Mouse (Mus musculus) heart, embryonic 15.5 days (tissue): Measurements from ENCODE around the gene Lrrc59. TPM values are rescaled to one million over a fixed set of nuclear protein-coding genes. Genes with fewer than 3 reads are reported as not detected.
A peak's percentile ranks its signal among the peaks of the same experiment; 100 is the strongest.
"Not testable (repeated sequence)": the region's sequence is repeated elsewhere in the genome, so short reads cannot be mapped to it uniquely, and the experiment has no call there.

ENCODE experiments used
- ATAC-seq: fragments of 200-750 bp; cut with Nextera tagmentation; replicated peaks from 2 replicates; pipeline ENCODE4 v1.8.0; 2017; ENCODE audit warnings: low read depth, moderate TSS enrichment; ENCODE audit not compliant: insufficient number of reproducible peaks, insufficient read depth, low FRiP score
- H3K27ac ChIP-seq: fragments of 300-500 bp; sonication (generic); 2 replicates; pipeline ENCODE4 v1.5.1; 2015; ENCODE audit warnings: mild to moderate bottlenecking, inconsistent platforms
- H3K27me3 ChIP-seq: fragments of 300-500 bp; sonication (generic); 2 replicates; pipeline ENCODE4 v1.6.1; 2015; ENCODE audit warnings: inconsistent platforms
- H3K36me3 ChIP-seq: fragments of 300-500 bp; sonication (generic); 2 replicates; pipeline ENCODE4 v1.6.1; 2015; ENCODE audit warnings: mild to moderate bottlenecking, inconsistent platforms
- H3K4me1 ChIP-seq: fragments of 300-500 bp; sonication (generic); replicated peaks from 2 replicates; pipeline ENCODE4 v1.6.1; 2015; ENCODE audit warnings: inconsistent platforms
- H3K4me2 ChIP-seq: fragments of 300-500 bp; sonication (generic); 2 replicates; pipeline ENCODE4 v1.6.1; 2015; ENCODE audit warnings: inconsistent platforms, mild to moderate bottlenecking, moderate library complexity
- H3K4me3 ChIP-seq: fragments of 300-500 bp; sonication (generic); 2 replicates; pipeline ENCODE4 v1.5.1; 2015; ENCODE audit warnings: mild to moderate bottlenecking, inconsistent platforms
- H3K9ac ChIP-seq: fragments of 300-500 bp; sonication (generic); 2 replicates; pipeline ENCODE4 v1.6.1; 2015; ENCODE audit warnings: mild to moderate bottlenecking, inconsistent platforms
- H3K9me3 ChIP-seq: fragments of 300-500 bp; sonication (generic); replicated peaks from 2 replicates; pipeline ENCODE4 v1.6.1; 2016; ENCODE audit warnings: inconsistent platforms
- WGBS: fragments of 180-500 bp; shearing (Covaris S2); methylation state at CpG from one replicate; pipeline ENCODE4 v1.1.7; 2015; ENCODE audit warnings: mixed read lengths; 5-methylcytosine and 5-hydroxymethylcytosine counted together
- polyA plus RNA-seq: library from polyadenylated mRNA; unstranded; fragments of >200 nt; fragmentation: Nextera tagmentation; extraction: Ambion mirVana; gene quantifications from 2 replicates; pipeline ENCODE4 v1.2.1, GENCODE M21; 2015

The Lrrc59 gene
- polyA plus RNA-seq, 1 experiment from 2014 or later = 100 TPM

DNA sequence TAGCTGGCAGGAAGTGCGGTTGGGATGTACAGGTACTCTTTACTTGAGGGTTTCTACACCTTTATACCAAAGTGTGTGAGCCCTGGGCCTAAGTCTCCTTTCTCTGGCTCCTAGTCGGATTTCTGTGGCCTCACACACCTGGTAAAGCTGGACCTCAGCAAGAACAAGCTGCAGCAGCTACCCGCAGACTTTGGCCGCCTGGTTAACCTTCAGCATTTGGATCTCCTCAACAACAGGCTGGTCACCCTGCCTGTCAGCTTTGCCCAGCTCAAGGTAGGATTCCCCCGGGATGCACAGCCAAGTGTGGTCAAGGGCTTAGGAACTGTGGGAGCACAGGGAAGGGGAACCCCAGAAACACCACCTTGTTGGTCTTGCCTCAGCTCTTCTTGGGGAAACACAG, 4.9 kb downstream of the Lrrc59 start:
- ATAC-seq = no peak
- no peaks in the 10 kb centered on the region for H3K9me3 ChIP-seq
- no peak overlapping the region for H3K27ac ChIP-seq
- H3K4me1 ChIP-seq = peaks cover 12% of the 10 kb centered on the region
- H3K4me3 ChIP-seq = no peak overlapping the region
- 87% methylated on average over 5 of the region's 5 CpGs for WGBS
- H3K9ac ChIP-seq = no peak overlapping the region
- peaks cover 73% of the 10 kb centered on the region for H3K36me3 ChIP-seq
- no peak overlapping the region for H3K4me2 ChIP-seq
- no peaks in the 10 kb centered on the region for H3K27me3 ChIP-seq

GRCm38 (mm10) chr11:94644461-94645219, 15.1 kb downstream of the Lrrc59 start:
- no peaks in the 10 kb centered on the region for H3K4me1 ChIP-seq
- H3K36me3 ChIP-seq = peaks cover 73% of the 10 kb centered on the region
- no peaks in the 10 kb centered on the region for H3K9me3 ChIP-seq
- H3K4me3 ChIP-seq = no peak overlapping the region
- 87% methylated on average over 8 of the region's 8 CpGs for WGBS
- H3K4me2 ChIP-seq = no peak overlapping the region
- no peak overlapping the region for H3K27ac ChIP-seq
- H3K27me3 ChIP-seq = no peaks in the 10 kb centered on the region
- ATAC-seq = no peak
- no peak overlapping the region for H3K9ac ChIP-seq

DNA sequence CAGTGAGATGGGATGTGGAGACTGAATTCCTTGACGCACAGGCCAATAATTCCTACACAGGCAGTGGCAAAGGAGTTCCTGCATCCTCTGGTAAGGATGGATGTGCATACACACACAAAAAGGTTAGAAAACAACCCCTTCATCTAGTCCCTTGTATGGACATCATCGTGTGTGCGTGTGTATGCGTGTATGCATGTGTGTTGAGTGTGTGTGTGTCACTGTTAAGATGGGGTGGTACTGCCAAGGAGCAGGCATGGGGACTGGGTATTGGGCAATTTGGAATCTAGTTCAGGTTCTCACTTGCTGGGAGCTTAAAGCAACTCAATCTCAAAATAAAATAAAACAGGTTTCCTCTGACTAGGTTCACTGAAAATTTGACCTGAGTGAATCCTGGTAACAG, 16.9 kb downstream of the Lrrc59 start:
- no peak overlapping the region for H3K4me2 ChIP-seq
- H3K4me3 ChIP-seq = no peak overlapping the region
- WGBS = 93% methylated on average over 4 of the region's 4 CpGs
- H3K9ac ChIP-seq = no peak overlapping the region
- no peak overlapping the region for H3K27ac ChIP-seq
- no peaks in the 10 kb centered on the region for H3K4me1 ChIP-seq
- peaks cover 67% of the 10 kb centered on the region for H3K36me3 ChIP-seq
- H3K27me3 ChIP-seq = no peaks in the 10 kb centered on the region
- H3K9me3 ChIP-seq = no peaks in the 10 kb centered on the region
- ATAC-seq = no peak

DNA sequence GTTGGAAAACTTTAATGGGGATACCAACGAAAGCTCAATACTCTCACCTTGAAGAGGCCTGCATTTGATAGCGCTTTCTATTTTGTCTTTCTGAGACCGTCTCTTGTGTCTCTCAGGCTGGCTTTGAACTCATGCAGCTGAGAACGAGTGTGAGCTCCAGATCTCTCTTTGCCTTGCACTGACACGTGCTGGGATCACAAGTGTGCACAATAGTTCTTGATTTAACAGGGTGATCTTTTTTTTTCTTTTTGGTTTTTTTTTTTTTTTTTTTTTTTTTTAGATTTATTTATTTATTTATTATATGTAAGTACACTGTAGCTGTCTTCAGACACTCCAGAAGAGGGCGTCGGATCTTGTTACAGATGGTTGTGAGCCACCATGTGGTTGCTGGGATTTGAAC, 21.7 kb downstream of the Lrrc59 start:
- 89% methylated on average over 7 of the region's 7 CpGs for whole genome bisulfite sequencing

GRCm38 (mm10) chr11:94652973-94653372, 23.4 kb downstream of the Lrrc59 start:
- H3K27ac ChIP-seq = no peak overlapping the region
- WGBS = 44% methylated on average over 8 of the region's 8 CpGs

More for the DNA sequence above, 21.7 kb downstream of the Lrrc59 start:
- not testable (repeated sequence) for H3K27ac ChIP-seq, H3K9ac ChIP-seq, H3K27me3 ChIP-seq, H3K4me2 ChIP-seq, ATAC-seq, H3K4me3 ChIP-seq, H3K9me3 ChIP-seq
- peaks cover 28% of the 10 kb centered on the region for H3K36me3 ChIP-seq
- H3K4me1 ChIP-seq = peaks cover 16% of the 10 kb centered on the region

DNA sequence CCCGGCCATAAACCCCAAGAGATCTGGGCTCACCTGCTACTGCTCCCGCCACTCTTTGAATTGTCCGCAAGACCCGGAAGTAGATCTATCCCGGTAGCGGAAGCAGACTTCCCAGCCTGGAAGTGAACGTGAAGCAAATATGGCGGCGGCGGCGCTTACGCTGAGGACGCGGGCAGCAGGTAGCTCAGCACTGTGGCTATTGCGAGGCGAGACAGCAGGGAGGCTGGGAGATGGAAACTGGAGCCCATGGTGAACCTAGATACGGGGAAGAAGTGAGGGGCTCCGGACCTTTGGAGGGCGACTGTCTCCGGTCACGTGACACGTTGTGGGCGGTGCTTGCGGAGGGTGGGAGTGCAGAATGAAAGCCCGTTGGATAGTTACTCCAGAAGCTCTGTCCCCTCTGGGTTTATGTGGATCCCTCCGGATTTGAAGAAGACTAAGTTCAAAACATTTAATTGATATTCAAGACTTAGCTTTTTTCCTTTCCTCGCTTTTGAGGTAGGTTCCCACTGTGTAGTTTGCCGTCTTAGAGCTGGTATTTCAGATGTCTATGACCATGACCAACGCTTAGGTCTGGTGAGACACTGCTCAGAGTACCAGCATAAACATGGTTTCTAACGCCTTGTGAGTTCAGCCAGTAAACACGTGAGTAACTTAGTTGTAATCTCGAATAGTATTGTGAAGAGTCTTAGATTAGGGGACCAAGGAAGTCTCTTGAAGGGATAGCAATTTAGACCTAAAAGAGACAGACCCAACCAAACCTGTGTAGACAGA, 24.3 kb downstream of the Lrrc59 start, which contains the start of the genes Mrpl27 and Eme1:
Gene Mrpl27, plus strand, starts transcription at position 105 of the 774 bp plus-strand sequence.
Gene Eme1, minus strand, starts transcription at position 302 of the 774 bp plus-strand sequence.
- Histone ChIP-seq H3K4me3 (peak within 1 kb of the TSS; percentile 83), H3K9ac (peak within 1 kb of the TSS; percentile 76), H3K4me1 (peaks cover 16% of the 10 kb centered on the region), H3K9me3 (no peaks in the 10 kb centered on the region), H3K27ac (peak within 1 kb of the TSS; percentile 98), H3K36me3 (peaks cover 21% of the 10 kb centered on the region), H3K4me2 (peak within 1 kb of the TSS; percentile 86), H3K27me3 (no peaks in the 10 kb centered on the region)
- ATAC-seq = peak; percentile 85
- under 1% methylated on average over 32 of the region's 32 CpGs for WGBS

More at GRCm38 (mm10) chr11:94652973-94653372, 23.4 kb downstream of the Lrrc59 start:
- H3K4me1 ChIP-seq = peaks cover 16% of the 10 kb centered on the region
- no peaks in the 10 kb centered on the region for H3K27me3 ChIP-seq
- H3K4me3 ChIP-seq = peak overlapping the region; percentile 83
- H3K9me3 ChIP-seq = no peaks in the 10 kb centered on the region
- H3K4me2 ChIP-seq = peak overlapping the region; percentile 86
- no peak for ATAC-seq
- peaks cover 22% of the 10 kb centered on the region for H3K36me3 ChIP-seq
- peak overlapping the region; percentile 76 for H3K9ac ChIP-seq

GRCm38 (mm10) chr11:94661344-94661743, 31.8 kb downstream of the Lrrc59 start:
- peaks cover 74% of the 10 kb centered on the region for H3K36me3 ChIP-seq
- no peaks in the 10 kb centered on the region for H3K4me1 ChIP-seq
- H3K9me3 ChIP-seq = no peaks in the 10 kb centered on the region
- H3K9ac ChIP-seq = no peak overlapping the region
- no peak for ATAC-seq
- no peaks in the 10 kb centered on the region for H3K27me3 ChIP-seq
- no peak overlapping the region for H3K4me3 ChIP-seq
- WGBS = 59% methylated on average over 1 of the region's 1 CpGs
- no peak overlapping the region for H3K27ac ChIP-seq
- no peak overlapping the region for H3K4me2 ChIP-seq

DNA sequence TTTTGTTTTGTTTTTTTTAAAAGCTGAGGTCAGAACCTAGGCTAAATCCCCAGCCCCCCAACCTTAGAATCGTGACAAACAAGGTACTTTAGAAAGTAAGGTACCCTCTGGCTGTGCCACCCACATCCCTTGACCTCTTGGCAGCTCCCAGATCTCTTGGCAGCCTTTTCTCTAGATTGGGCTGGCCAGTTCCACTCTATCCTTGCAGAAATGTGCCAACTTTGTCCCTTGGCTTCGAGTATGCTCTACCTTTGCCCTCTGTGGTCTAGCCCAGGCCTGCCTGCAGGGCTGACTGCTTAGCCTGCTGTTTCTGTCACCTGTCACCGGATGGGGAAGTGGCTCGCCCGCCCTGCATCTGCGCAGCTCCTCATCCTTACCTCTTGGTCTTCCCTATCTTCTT, 35.7 kb downstream of the Lrrc59 start:
- Histone ChIP-seq H3K4me3 (no peak overlapping the region), H3K9ac (no peak overlapping the region), H3K4me2 (no peak overlapping the region), H3K9me3 (no peaks in the 10 kb centered on the region), H3K36me3 (peaks cover 87% of the 10 kb centered on the region), H3K27me3 (no peaks in the 10 kb centered on the region), H3K4me1 (no peaks in the 10 kb centered on the region), H3K27ac (no peak overlapping the region)
- ATAC-seq = no peak
- WGBS = 91% methylated on average over 6 of the region's 6 CpGs

DNA sequence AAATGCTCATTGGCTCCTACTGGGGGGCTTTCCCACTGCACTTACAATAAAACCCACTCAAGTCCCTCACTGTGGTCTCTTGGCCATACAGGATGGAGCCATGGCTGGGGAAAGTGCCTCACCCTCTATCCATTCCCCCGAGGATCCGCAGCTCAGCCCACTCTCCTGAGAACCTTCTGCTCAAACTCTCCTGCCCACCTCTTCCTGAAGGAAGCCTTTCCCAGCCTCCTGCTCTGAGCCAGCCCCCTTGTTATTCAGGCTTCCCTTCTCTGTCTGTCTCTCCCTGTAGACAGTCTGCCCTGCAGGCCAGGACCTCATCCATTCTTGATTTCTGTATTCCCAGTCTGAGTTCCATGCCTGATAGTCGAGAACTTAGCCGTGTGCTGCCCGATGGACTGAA, 45.4 kb downstream of the Lrrc59 start:
- H3K9me3 ChIP-seq = no peaks in the 10 kb centered on the region
- H3K36me3 ChIP-seq = peaks cover 3% of the 10 kb centered on the region; the same call in 1 of the 2 replicates
- H3K27me3 ChIP-seq = no peaks in the 10 kb centered on the region
- H3K4me2 ChIP-seq = no peak overlapping the region
- ATAC-seq = no peak
- no peak overlapping the region for H3K4me3 ChIP-seq
- H3K9ac ChIP-seq = no peak overlapping the region
- H3K4me1 ChIP-seq = peaks cover 30% of the 10 kb centered on the region
- no peak overlapping the region for H3K27ac ChIP-seq
- WGBS = 71% methylated on average over 5 of the region's 5 CpGs

DNA sequence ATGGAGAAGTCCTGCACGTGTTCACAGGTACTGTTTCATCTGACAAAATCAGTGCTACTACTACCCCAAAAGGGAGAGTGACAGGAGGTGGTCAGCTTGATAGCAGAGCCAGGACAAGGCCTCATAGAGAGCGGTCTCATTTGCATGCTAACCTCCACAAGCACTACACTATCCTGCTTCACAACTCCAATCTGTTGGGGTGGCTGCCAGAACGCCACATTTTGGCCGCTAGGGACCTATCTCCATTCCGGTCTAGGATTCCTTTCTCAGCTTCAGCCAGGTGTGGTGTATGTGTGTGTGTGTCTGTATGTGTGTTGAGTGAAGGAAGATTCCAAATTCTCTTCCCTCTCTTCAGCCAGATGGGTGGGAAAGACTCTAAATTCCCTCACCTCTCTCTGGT, 45.9 kb downstream of the Lrrc59 start:
- H3K27me3 ChIP-seq = no peaks in the 10 kb centered on the region
- H3K4me2 ChIP-seq = no peak overlapping the region
- H3K36me3 ChIP-seq = no peaks in the 10 kb centered on the region; the same call in 1 of the 2 replicates
- H3K4me1 ChIP-seq = peaks cover 30% of the 10 kb centered on the region
- WGBS = 68% methylated on average over 5 of the region's 5 CpGs
- ATAC-seq = no peak
- no peak overlapping the region for H3K9ac ChIP-seq
- no peak overlapping the region for H3K4me3 ChIP-seq
- H3K27ac ChIP-seq = no peak overlapping the region
- H3K9me3 ChIP-seq = no peaks in the 10 kb centered on the region

- peaks cover 30% of the 10 kb centered on the region for H3K4me1 ChIP-seq
- peak overlapping the region; percentile 98 for H3K9ac ChIP-seq
- H3K4me3 ChIP-seq = peak overlapping the region; percentile 96
- no peaks in the 10 kb centered on the region for H3K36me3 ChIP-seq
- WGBS = 38% methylated on average over 4 of the region's 4 CpGs
- H3K4me2 ChIP-seq = peak overlapping the region; percentile 82
- no peaks in the 10 kb centered on the region for H3K9me3 ChIP-seq
- ATAC-seq = no peak
- H3K27ac ChIP-seq = no peak overlapping the region; the same call in 1 of the 2 replicates
- H3K27me3 ChIP-seq = no peaks in the 10 kb centered on the region
Measured at GRCm38 (mm10) chr11:94676308-94676707, 46.7 kb downstream of the Lrrc59 start.
